Mouse (Mus musculus) liver, adult 2 months (tissue): ENCODE data around the gene Selenoh.

Experiments used
- CTCF ChIP-seq: fragments of 200-500 bp; IDR thresholded peaks from 2 replicates; pipeline ENCODE4 v1.5.1; 2011; ENCODE audit warnings: low read depth, low read length, control low read depth
- POLR2A ChIP-seq: fragments of 200-500 bp; IDR thresholded peaks from 2 replicates; pipeline ENCODE4 v1.6.1; 2011; ENCODE audit warnings: low read length, control low read depth; ENCODE audit not compliant: insufficient read depth; ENCODE audit errors: extremely low read depth

GRCm38 (mm10) chr2:84635611-84636010 lies 35.0 kb downstream of the Selenoh start:
- TF ChIP-seq CTCF (no peak), POLR2A (no peak)
